18 mouse cellular contexts compared by ENCODE assay signal in the genomic region with DNA sequence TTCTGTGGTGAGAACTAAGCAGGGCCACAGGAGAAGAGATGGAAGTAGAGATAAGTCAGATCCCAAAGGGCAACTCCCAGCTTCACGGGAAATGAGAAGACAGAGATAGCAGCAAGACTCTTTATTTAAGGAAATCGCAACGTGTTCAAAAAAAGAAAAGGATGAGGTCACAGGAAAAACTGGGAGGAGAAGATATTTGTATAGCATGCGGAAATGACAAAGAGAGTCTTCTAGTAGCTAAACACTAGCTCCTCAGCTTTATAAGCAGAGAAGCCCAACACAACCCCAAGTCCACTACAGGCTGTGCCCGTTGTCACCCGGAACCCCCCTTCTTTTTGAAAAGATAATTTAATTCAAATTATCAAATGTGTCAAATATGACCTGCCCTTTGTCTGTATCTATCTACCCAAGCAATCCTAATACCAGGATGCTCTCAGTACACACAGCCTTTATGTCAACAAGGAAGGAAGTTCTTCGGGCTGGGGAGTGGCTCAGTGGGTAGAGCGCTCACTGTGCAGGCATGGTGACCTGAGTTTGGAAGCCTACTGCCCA. TPM values are rescaled to one million over a fixed set of nuclear protein-coding genes. Genes with fewer than 3 reads are reported as not detected.
A peak's percentile ranks its signal among the peaks of the same experiment; 100 is the strongest.
DNase-seq lines count a peak whose midpoint lies in the region; ATAC-seq and TF ChIP-seq lines count a peak whose summit lies in the region.
"Had no signal": no experiment of that assay in that cellular context is flagged by ENCODE, and none has a peak within 500 bp of the region (broad histone marks: within the 10 kb centered on the region; RNA-seq: fewer than 3 reads in every experiment).

No protein-coding gene starts in this region.

- no peak for TF ChIP-seq EP300 in liver, postnatal 0 days (IDR thresholded peaks at IDR 0.05; ENCODE audit: low read depth)

- peaks cover 14% of the 10 kb centered on the region for H3K4me1 ChIP-seq in heart, embryonic 11.5 days (ENCODE audit: control insufficient read depth, insufficient read depth, low read length)
- H3K4me1 ChIP-seq in megakaryocyte, embryonic 14.5 days, result peaks cover 53% of the 10 kb centered on the region
- H3K4me1 ChIP-seq in liver, postnatal 0 days (ENCODE audit: insufficient read depth), result peaks cover 22% of the 10 kb centered on the region

- no peak overlapping the region for H3K27ac ChIP-seq in heart, embryonic 11.5 days (ENCODE audit: low read depth, low read length)
- peak overlapping the region; percentile 34 for H3K27ac ChIP-seq in liver, postnatal 0 days (ENCODE audit: low read depth)
- H3K27ac ChIP-seq: embryonic facial prominence, embryonic 10.5 days had no signal

- no peak for TF ChIP-seq CTCF in liver, postnatal 0 days (IDR thresholded peaks at IDR 0.05; ENCODE audit: low read depth)

- H3K9ac ChIP-seq in heart, embryonic 11.5 days (ENCODE audit: low read depth, low read length), result no peak overlapping the region
- no peak overlapping the region for H3K9ac ChIP-seq in liver, postnatal 0 days (replicated peaks)

- no peak for ATAC-seq in heart, embryonic 11.5 days (replicated peaks; ENCODE audit: insufficient number of reproducible peaks, low FRiP score, low TSS enrichment)
- no peak for ATAC-seq in megakaryocyte, adult 5-6 weeks (ENCODE audit: poor library complexity, severe bottlenecking)
- no peak for ATAC-seq in liver, postnatal 0 days
- ATAC-seq in monocyte, adult 5-6 weeks (replicated peaks; ENCODE audit: insufficient number of reproducible peaks, low FRiP score, low TSS enrichment, poor library complexity, severe bottlenecking), result no peak

- no peaks in the 10 kb centered on the region for H3K36me3 ChIP-seq in heart, embryonic 11.5 days (ENCODE audit: control insufficient read depth, insufficient read depth, low read length)
- H3K36me3 ChIP-seq in megakaryocyte, embryonic 14.5 days (replicated peaks; ENCODE audit: low read length), result peaks cover 9% of the 10 kb centered on the region
- H3K36me3 ChIP-seq in liver, postnatal 0 days (replicated peaks; ENCODE audit: insufficient read depth, low read length), result no peaks in the 10 kb centered on the region

- no peak overlapping the region for H3K4me2 ChIP-seq in heart, embryonic 11.5 days
- no peak overlapping the region for H3K4me2 ChIP-seq in liver, postnatal 0 days (ENCODE audit: low read depth, low read length)

- H3K27me3 ChIP-seq in heart, embryonic 11.5 days (ENCODE audit: control insufficient read depth, insufficient read depth, low read length), result no peaks in the 10 kb centered on the region
- no peaks in the 10 kb centered on the region for H3K27me3 ChIP-seq in megakaryocyte, embryonic 14.5 days (replicated peaks)
- H3K27me3 ChIP-seq in liver, postnatal 0 days (ENCODE audit: insufficient read depth, low read length), result no peaks in the 10 kb centered on the region

- no peaks in the 10 kb centered on the region for H3K9me3 ChIP-seq in heart, embryonic 11.5 days (replicated peaks; ENCODE audit: control insufficient read depth, low read length)
- H3K9me3 ChIP-seq in megakaryocyte, embryonic 14.5 days, result no peaks in the 10 kb centered on the region
- no peaks in the 10 kb centered on the region for H3K9me3 ChIP-seq in liver, postnatal 0 days (ENCODE audit: low read length)
- H3K9me3 ChIP-seq: embryonic facial prominence, embryonic 10.5 days had no signal

- no peak overlapping the region for H3K4me3 ChIP-seq in heart, embryonic 11.5 days (ENCODE audit: low read depth, low read length)
- H3K4me3 ChIP-seq in megakaryocyte, embryonic 14.5 days (replicated peaks), result peak overlapping the region; percentile 82
- no peak overlapping the region for H3K4me3 ChIP-seq in liver, postnatal 0 days (ENCODE audit: low read depth, low read length)
- H3K4me3 ChIP-seq: embryonic facial prominence, embryonic 10.5 days had no signal

- peak; percentile 64 for DNase-seq in heart, adult 8-10 months (ENCODE audit: low spot score)
- DNase-seq in liver, postnatal 0 days, result no peak
- no peak for DNase-seq in embryo, embryonic 10 days (ENCODE audit: low spot score)
- no peak for DNase-seq in layer of hippocampus, postnatal 25 days (ENCODE audit: extremely low spot score in 1 of 2, low spot score in 1 of 2)
- DNase-seq: cerebellum, adult 9-11 months; layer of hippocampus, adult 9-11 months; thymus, postnatal 25 days had no signal

- 56% methylated on average over 8 of the region's 8 CpGs for WGBS in heart, embryonic 11.5 days (ENCODE audit: insufficient replicate concordance)
- WGBS in liver, postnatal 0 days (ENCODE audit: insufficient replicate concordance), result 44% methylated on average over 8 of the region's 8 CpGs

RNA-seq across cellular contexts. Expression of gene Riox1, which starts 3.1 kb away (rescaled TPM):
- 1 to 10 TPM; 4.3 to 5.9 (median 4.7) TPM for total RNA-seq in heart, adult 8-10 months (2022)
- polyA plus RNA-seq in heart, embryonic 11.5 days (2014; fragmentation: Nextera tagmentation; extraction: Ambion mirVana), result 9.6 and 10.4 TPM in 2 replicates
- polyA plus RNA-seq in megakaryocyte, embryonic 14.5 days (2012; ENCODE audit: insufficient read depth, low replicate concordance), result 27.4 and 68.6 TPM in 2 replicates
- 10.1 and 11.2 TPM in 2 replicates for total RNA-seq in megakaryocyte, adult 5-6 weeks (2015)
- 10.1 and 13.4 TPM in 2 replicates for total RNA-seq in megakaryocyte, adult 5-6 weeks (2017)
- 6.2 and 8.1 TPM in 2 replicates for polyA plus RNA-seq in liver, postnatal 0 days (2015; fragmentation: Nextera tagmentation; extraction: Ambion mirVana)
- total RNA-seq in monocyte, adult 5-6 weeks (2017), result 5.4 to 10.9 TPM (median 7.5 TPM) in 3 replicates
- total RNA-seq in layer of hippocampus, postnatal 25 days (2021), result 10 to 100 TPM; 14.7 TPM

RNA-seq across cellular contexts. Expression of gene Numb, which starts 25.6 kb away (rescaled TPM):
- total RNA-seq in heart, adult 8-10 months (2022), result 10 to 100 TPM; 27.6 to 36.5 (median 29.3) TPM
- polyA plus RNA-seq in heart, embryonic 11.5 days (2014; fragmentation: Nextera tagmentation; extraction: Ambion mirVana), result 34.3 and 41.7 TPM in 2 replicates
- polyA plus RNA-seq in megakaryocyte, embryonic 14.5 days (2012; ENCODE audit: insufficient read depth, low replicate concordance), result 13.4 and 19.5 TPM in 2 replicates
- total RNA-seq in megakaryocyte, adult 5-6 weeks (2015), result 28.4 and 35.7 TPM in 2 replicates
- total RNA-seq in megakaryocyte, adult 5-6 weeks (2017), result 34.4 and 36.0 TPM in 2 replicates
- polyA plus RNA-seq in liver, postnatal 0 days (2015; fragmentation: Nextera tagmentation; extraction: Ambion mirVana), result 13.0 and 14.5 TPM in 2 replicates
- total RNA-seq in monocyte, adult 5-6 weeks (2017), result 21.1 to 36.1 TPM (median 30.5 TPM) in 3 replicates
- 10 to 100 TPM; 29.7 to 36.8 TPM for total RNA-seq in layer of hippocampus, postnatal 25 days (2021)

RNA-seq across cellular contexts. Expression of gene Heatr4, which starts 37.3 kb away (rescaled TPM):
- total RNA-seq in heart, adult 8-10 months (2022), result not detected
- polyA plus RNA-seq in heart, embryonic 11.5 days (2014; fragmentation: Nextera tagmentation; extraction: Ambion mirVana), result not detected in 2 replicates
- not detected in 2 replicates for polyA plus RNA-seq in megakaryocyte, embryonic 14.5 days (2012; ENCODE audit: insufficient read depth, low replicate concordance)
- total RNA-seq in megakaryocyte, adult 5-6 weeks (2015), result not detected in 2 replicates
- total RNA-seq in megakaryocyte, adult 5-6 weeks (2017), result not detected in 2 replicates
- polyA plus RNA-seq in liver, postnatal 0 days (2015; fragmentation: Nextera tagmentation; extraction: Ambion mirVana), result not detected in 2 replicates
- total RNA-seq in monocyte, adult 5-6 weeks (2017), result not detected in 3 replicates
- not detected for total RNA-seq in layer of hippocampus, postnatal 25 days (2021)
- total RNA-seq: adrenal gland, postnatal 4 days; hematopoietic stem cell, adult 5-6 weeks had no signal
- polyA plus RNA-seq: C2C12; embryonic facial prominence, embryonic 10.5 days; G1E; intestine, embryonic 14.5 days; limb, embryonic 11.5 days had no signal

RNA-seq across cellular contexts. Expression of gene Acot2, which starts 40.3 kb away (rescaled TPM):
- 100 to 1,000 TPM; 102 to 134 (median 110) TPM for total RNA-seq in heart, adult 8-10 months (2022)
- polyA plus RNA-seq in heart, embryonic 11.5 days (2014; fragmentation: Nextera tagmentation; extraction: Ambion mirVana), result 33.0 and 35.5 TPM in 2 replicates
- polyA plus RNA-seq in megakaryocyte, embryonic 14.5 days (2012; ENCODE audit: insufficient read depth, low replicate concordance), result 5.9 and 6.7 TPM in 2 replicates
- 4.2 and 8.0 TPM in 2 replicates for total RNA-seq in megakaryocyte, adult 5-6 weeks (2015)
- total RNA-seq in megakaryocyte, adult 5-6 weeks (2017), result 1.4 and 5.4 TPM in 2 replicates
- 32.8 and 39.4 TPM in 2 replicates for polyA plus RNA-seq in liver, postnatal 0 days (2015; fragmentation: Nextera tagmentation; extraction: Ambion mirVana)
- 15.4 to 18.4 TPM (median 16.3 TPM) in 3 replicates for total RNA-seq in monocyte, adult 5-6 weeks (2017)
- 10 to 100 TPM; 14.9 to 16.2 TPM for total RNA-seq in layer of hippocampus, postnatal 25 days (2021)
